Mouse (Mus musculus): ENCODE measurements around the gene Nudt1.
"Not testable (repeated sequence)": the region's sequence is repeated elsewhere in the genome, so short reads cannot be mapped to it uniquely, and the experiment has no call there.

Nudt1 gene

GRCm38 (mm10) chr5:140339836-140340235, 18.4 kb downstream of the Nudt1 start:
- in situ Hi-C loops (cut with MboI), result loop anchor here (5.0 kb wide), 1 partner anchor 67 kb away; no protein-coding TSS in a partner anchor

GRCm38 (mm10) chr5:140342880-140343279, 21.4 kb downstream of the Nudt1 start:
- in situ Hi-C loops (cut with MboI), result no loop called here

GRCm38 (mm10) chr5:140345244-140345643, 23.8 kb downstream of the Nudt1 start:
- in situ Hi-C loops (cut with MboI), result no loop called here

GRCm38 (mm10) chr5:140346050-140346449, 24.6 kb downstream of the Nudt1 start:
- in situ Hi-C loops (cut with MboI), result no loop called here

- in situ Hi-C loops (cut with MboI), result no loop called here
Measured at GRCm38 (mm10) chr5:140349882-140350281, 28.4 kb downstream of the Nudt1 start.

- in situ Hi-C loops (cut with MboI), result no loop called here
Measured at GRCm38 (mm10) chr5:140350731-140351497, 29.5 kb downstream of the Nudt1 start.

GRCm38 (mm10) chr5:140352352-140352751, 30.9 kb downstream of the Nudt1 start:
- in situ Hi-C loops (cut with MboI), result no loop called here

- in situ Hi-C loops (cut with MboI), result no loop called here
Measured at GRCm38 (mm10) chr5:140355934-140356333, 34.5 kb downstream of the Nudt1 start.

GRCm38 (mm10) chr5:140357466-140357865, 36.0 kb downstream of the Nudt1 start:
- in situ Hi-C loops (cut with MboI), result no loop called here

- in situ Hi-C loops (cut with MboI), result no loop called here
Measured at GRCm38 (mm10) chr5:140359930-140360674, 38.6 kb downstream of the Nudt1 start.

- in situ Hi-C loops (cut with MboI), result no loop called here
Measured at GRCm38 (mm10) chr5:140364415-140364814, 43.0 kb downstream of the Nudt1 start.

GRCm38 (mm10) chr5:140368126-140368525, 46.7 kb downstream of the Nudt1 start:
- in situ Hi-C loops (cut with MboI), result not testable (repeated sequence)

GRCm38 (mm10) chr5:140368926-140369325, 47.5 kb downstream of the Nudt1 start:
- in situ Hi-C loops (cut with MboI), result no loop called here

- in situ Hi-C loops (cut with MboI), result no loop called here
Measured at GRCm38 (mm10) chr5:140369466-140369865, 48.0 kb downstream of the Nudt1 start.

GRCm38 (mm10) chr5:140370446-140371254, 49.2 kb downstream of the Nudt1 start:
- in situ Hi-C loops (cut with MboI), result no loop called here

- in situ Hi-C loops (cut with MboI), result no loop called here
Measured at GRCm38 (mm10) chr5:140371671-140372070, 50.2 kb downstream of the Nudt1 start.

- in situ Hi-C loops (cut with MboI), result no loop called here
Measured at GRCm38 (mm10) chr5:140373711-140374110, 52.3 kb downstream of the Nudt1 start.

- in situ Hi-C loops (cut with MboI), result no loop called here
Measured at GRCm38 (mm10) chr5:140374226-140374625, 52.8 kb downstream of the Nudt1 start.

- in situ Hi-C loops (cut with MboI), result no loop called here
Measured at GRCm38 (mm10) chr5:140375249-140375829, 53.9 kb downstream of the Nudt1 start.

GRCm38 (mm10) chr5:140378121-140378853, 56.8 kb downstream of the Nudt1 start:
- in situ Hi-C loops (cut with MboI), result no loop called here

GRCm38 (mm10) chr5:140379299-140379698, 57.8 kb downstream of the Nudt1 start:
- in situ Hi-C loops (cut with MboI), result no loop called here
